Mouse (Mus musculus): ENCODE measurements around the gene H2afx. TPM values are rescaled to one million over a fixed set of nuclear protein-coding genes. Genes with fewer than 3 reads are reported as not detected.

The H2afx gene
- total and polyA plus RNA-seq, 2 experiments = 5.6 to 23.6 TPM

GRCm38 (mm10) chr9:44336964-44337363 lies 2.5 kb downstream of the H2afx start:
- Histone ChIP-seq H3K4me3 (ENCODE audit: insufficient read depth, low read depth, low read length) (no peak overlapping the region), H3K9ac (ENCODE audit: low read depth, low read length) (no peak overlapping the region), H3K36me3 (ENCODE audit: control insufficient read depth, insufficient read depth, low read length) (peaks cover 15% of the 10 kb centered on the region; the same call in 1 of the 2 replicates), H3K27ac (replicated peaks; ENCODE audit: insufficient read depth, low read depth, low read length) (no peak overlapping the region), H3K79me2 (ENCODE audit: control insufficient read depth, insufficient read depth, low read length) (0 out of 2 replicates have a peak, but pooled peaks cover 4% of the 10 kb centered on the region), H3K27me3 (ENCODE audit: control insufficient read depth, insufficient read depth, low read length) (no peaks in the 10 kb centered on the region), H3K4me1 (ENCODE audit: control insufficient read depth, insufficient read depth, low read length) (peaks cover 6% of the 10 kb centered on the region)
- WGBS = 91% methylated on average over 3 of the region's 3 CpGs
- no peak for DNase-seq (ENCODE audit: extremely low read depth, low read depth, low spot score)
- TF ChIP-seq POLR2A (IDR thresholded peaks at IDR 0.05; ENCODE audit: extremely low read depth, insufficient read depth, low read length) = no peak
- TF ChIP-seq CTCF (IDR thresholded peaks at IDR 0.05; ENCODE audit: low read depth, low read length) = no peak

- Histone ChIP-seq H3K27ac (replicated peaks; ENCODE audit: insufficient read depth, low read depth, low read length) (no peak overlapping the region), H3K9ac (ENCODE audit: low read depth, low read length) (no peak overlapping the region), H3K36me3 (ENCODE audit: control insufficient read depth, insufficient read depth, low read length) (peaks cover 13% of the 10 kb centered on the region; the same call in 1 of the 2 replicates)
Measured at GRCm38 (mm10) chr9:44337436-44338169, 3.1 kb downstream of the H2afx start.

DNA sequence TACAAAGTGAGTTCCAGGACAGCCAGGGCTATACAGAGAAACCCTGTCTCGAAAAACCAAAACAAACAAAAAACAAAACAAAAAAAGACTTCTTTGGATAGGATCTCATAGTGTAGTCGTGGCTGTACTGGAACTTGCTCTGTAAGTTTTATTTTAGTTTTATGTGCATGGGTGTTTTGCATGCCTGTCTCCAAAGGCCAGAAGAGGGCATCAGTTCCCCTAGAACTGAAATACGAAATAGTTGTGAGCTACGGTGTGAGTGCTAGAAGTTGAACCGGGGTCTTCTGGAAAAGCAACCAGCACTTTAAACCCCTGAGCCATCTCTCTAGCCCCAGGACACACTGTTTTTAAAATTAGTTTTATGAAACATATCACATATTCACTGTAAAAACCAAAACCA lies 4.1 kb downstream of the H2afx start:
- 88% methylated on average over 5 of the region's 5 CpGs for WGBS
- Histone ChIP-seq H3K9ac (ENCODE audit: low read depth, low read length) (no peak overlapping the region), H3K4me1 (ENCODE audit: control insufficient read depth, insufficient read depth, low read length) (peaks cover 16% of the 10 kb centered on the region), H3K4me3 (ENCODE audit: insufficient read depth, low read depth, low read length) (no peak overlapping the region), H3K27me3 (ENCODE audit: control insufficient read depth, insufficient read depth, low read length) (no peaks in the 10 kb centered on the region), H3K36me3 (ENCODE audit: control insufficient read depth, insufficient read depth, low read length) (0 out of 2 replicates have a peak, but pooled peaks cover 3% of the 10 kb centered on the region), H3K79me2 (ENCODE audit: control insufficient read depth, insufficient read depth, low read length) (peaks cover 14% of the 10 kb centered on the region; the same call in 1 of the 2 replicates), H3K27ac (replicated peaks; ENCODE audit: insufficient read depth, low read depth, low read length) (no peak overlapping the region)
- DNase-seq (ENCODE audit: extremely low read depth, low read depth, low spot score) = no peak
- TF ChIP-seq POLR2A (IDR thresholded peaks at IDR 0.05; ENCODE audit: extremely low read depth, insufficient read depth, low read length) (no peak), CTCF (IDR thresholded peaks at IDR 0.05; ENCODE audit: low read depth, low read length) (no peak)

More at GRCm38 (mm10) chr9:44337436-44338169, 3.1 kb downstream of the H2afx start:
- H3K4me1 ChIP-seq (ENCODE audit: control insufficient read depth, insufficient read depth, low read length) = peaks cover 10% of the 10 kb centered on the region
- H3K79me2 ChIP-seq (ENCODE audit: control insufficient read depth, insufficient read depth, low read length) = peaks cover 9% of the 10 kb centered on the region; the same call in 1 of the 2 replicates
- WGBS = 91% methylated on average over 9 of the region's 9 CpGs
- TF ChIP-seq CTCF (IDR thresholded peaks at IDR 0.05; ENCODE audit: low read depth, low read length) = no peak
- no peak for TF ChIP-seq POLR2A (IDR thresholded peaks at IDR 0.05; ENCODE audit: extremely low read depth, insufficient read depth, low read length)
- H3K27me3 ChIP-seq (ENCODE audit: control insufficient read depth, insufficient read depth, low read length) = no peaks in the 10 kb centered on the region
- no peak overlapping the region for H3K4me3 ChIP-seq (ENCODE audit: insufficient read depth, low read depth, low read length)
- no peak for DNase-seq (ENCODE audit: extremely low read depth, low read depth, low spot score)

- H3K27me3 ChIP-seq (ENCODE audit: control insufficient read depth, insufficient read depth, low read length) = no peaks in the 10 kb centered on the region
- no peak for DNase-seq (ENCODE audit: extremely low read depth, low read depth, low spot score)
- peaks cover 14% of the 10 kb centered on the region; the same call in 1 of the 2 replicates for H3K79me2 ChIP-seq (ENCODE audit: control insufficient read depth, insufficient read depth, low read length)
- WGBS = 97% methylated on average over 5 of the region's 5 CpGs
- H3K4me3 ChIP-seq (ENCODE audit: insufficient read depth, low read depth, low read length) = no peak overlapping the region
- no peak for TF ChIP-seq CTCF (IDR thresholded peaks at IDR 0.05; ENCODE audit: low read depth, low read length)
- TF ChIP-seq POLR2A (IDR thresholded peaks at IDR 0.05; ENCODE audit: extremely low read depth, insufficient read depth, low read length) = no peak
- H3K4me1 ChIP-seq (ENCODE audit: control insufficient read depth, insufficient read depth, low read length) = peaks cover 13% of the 10 kb centered on the region
- no peak overlapping the region for H3K27ac ChIP-seq (replicated peaks; ENCODE audit: insufficient read depth, low read depth, low read length)
- H3K9ac ChIP-seq (ENCODE audit: low read depth, low read length) = no peak overlapping the region
- H3K36me3 ChIP-seq (ENCODE audit: control insufficient read depth, insufficient read depth, low read length) = 0 out of 2 replicates have a peak, but pooled peaks cover 3% of the 10 kb centered on the region
Measured at GRCm38 (mm10) chr9:44341487-44341886, 7.0 kb downstream of the H2afx start.

DNA sequence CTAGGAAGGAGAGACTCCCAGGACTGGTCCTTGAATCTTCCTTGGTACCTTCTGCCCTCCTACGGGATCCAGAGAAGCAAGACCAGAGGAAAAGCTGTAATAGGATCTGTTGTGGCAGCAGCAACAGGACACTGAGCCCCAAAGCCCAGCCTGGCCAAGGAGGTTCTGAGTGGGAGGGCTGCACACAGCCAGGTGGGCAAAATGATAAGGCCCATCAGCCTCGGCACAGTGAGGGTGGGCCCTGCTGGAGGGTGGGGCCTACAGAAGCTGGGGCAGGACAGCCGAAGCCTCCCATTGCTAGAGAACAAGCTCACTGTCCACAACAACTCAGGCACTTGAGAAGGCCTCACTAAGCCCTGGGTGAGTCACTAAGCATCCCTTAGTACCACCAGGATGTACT lies 7.7 kb downstream of the H2afx start:
- Histone ChIP-seq H3K79me2 (ENCODE audit: control insufficient read depth, insufficient read depth, low read length) (peaks cover 14% of the 10 kb centered on the region; the same call in 1 of the 2 replicates), H3K36me3 (ENCODE audit: control insufficient read depth, insufficient read depth, low read length) (0 out of 2 replicates have a peak, but pooled peaks cover 3% of the 10 kb centered on the region), H3K27me3 (ENCODE audit: control insufficient read depth, insufficient read depth, low read length) (no peaks in the 10 kb centered on the region), H3K4me1 (ENCODE audit: control insufficient read depth, insufficient read depth, low read length) (peaks cover 10% of the 10 kb centered on the region), H3K9ac (ENCODE audit: low read depth, low read length) (no peak overlapping the region), H3K27ac (replicated peaks; ENCODE audit: insufficient read depth, low read depth, low read length) (no peak overlapping the region), H3K4me3 (ENCODE audit: insufficient read depth, low read depth, low read length) (no peak overlapping the region)
- DNase-seq (ENCODE audit: extremely low read depth, low read depth, low spot score) = no peak
- WGBS = 82% methylated on average over 3 of the region's 3 CpGs
- TF ChIP-seq CTCF (IDR thresholded peaks at IDR 0.05; ENCODE audit: low read depth, low read length) (no peak), POLR2A (IDR thresholded peaks at IDR 0.05; ENCODE audit: extremely low read depth, insufficient read depth, low read length) (no peak)

- Histone ChIP-seq H3K4me1 (ENCODE audit: control insufficient read depth, insufficient read depth, low read length) (peaks cover 14% of the 10 kb centered on the region), H3K4me3 (ENCODE audit: insufficient read depth, low read depth, low read length) (no peak overlapping the region), H3K9ac (ENCODE audit: low read depth, low read length) (no peak overlapping the region; the same call in 1 of the 2 replicates), H3K27me3 (ENCODE audit: control insufficient read depth, insufficient read depth, low read length) (no peaks in the 10 kb centered on the region), H3K27ac (replicated peaks; ENCODE audit: insufficient read depth, low read depth, low read length) (no peak overlapping the region), H3K79me2 (ENCODE audit: control insufficient read depth, insufficient read depth, low read length) (peaks cover 14% of the 10 kb centered on the region; the same call in 1 of the 2 replicates), H3K36me3 (ENCODE audit: control insufficient read depth, insufficient read depth, low read length) (0 out of 2 replicates have a peak, but pooled peaks cover 3% of the 10 kb centered on the region)
- TF ChIP-seq POLR2A (IDR thresholded peaks at IDR 0.05; ENCODE audit: extremely low read depth, insufficient read depth, low read length) = no peak
- TF ChIP-seq CTCF (IDR thresholded peaks at IDR 0.05; ENCODE audit: low read depth, low read length) = no peak
- WGBS = 93% methylated on average over 1 of the region's 1 CpGs
- DNase-seq (ENCODE audit: extremely low read depth, low read depth, low spot score) = no peak
Measured at GRCm38 (mm10) chr9:44342605-44343004, 8.1 kb downstream of the H2afx start.
